Mouse (Mus musculus) lung, embryonic 14.5 days (tissue): ENCODE data around the gene Hist1h3a. TPM values are rescaled to one million over a fixed set of nuclear protein-coding genes. Genes with fewer than 3 reads are reported as not detected.

ENCODE experiments used
- ATAC-seq: fragments of 200-750 bp; cut with Nextera tagmentation; 2 replicates; pipeline ENCODE4 v1.8.0; 2017; ENCODE audit warnings: mild to moderate bottlenecking, moderate TSS enrichment, moderate library complexity; ENCODE audit not compliant: insufficient read depth
- DNase-seq: peaks from one replicate; pipeline ENCODE4 v3.0.0-alpha.2; 2015
- H3K27ac ChIP-seq: fragments of 300-500 bp; sonication (generic); 2 replicates; pipeline ENCODE4 v1.5.1; 2014; ENCODE audit warnings: low read depth, mild to moderate bottlenecking, moderate library complexity
- H3K27me3 ChIP-seq: fragments of 300-500 bp; sonication (generic); 2 replicates; pipeline ENCODE4 v1.6.1; 2014; ENCODE audit warnings: low read length, control low read depth; ENCODE audit not compliant: insufficient read depth
- H3K36me3 ChIP-seq: fragments of 300-500 bp; sonication (generic); 2 replicates; pipeline ENCODE4 v1.6.1; 2014; ENCODE audit warnings: control low read depth; ENCODE audit not compliant: insufficient read depth
- H3K4me1 ChIP-seq: fragments of 300-500 bp; sonication (generic); 2 replicates; pipeline ENCODE4 v1.6.1; 2014; ENCODE audit warnings: antibody characterized with exemption, control low read depth; ENCODE audit not compliant: insufficient read depth
- H3K4me2 ChIP-seq: fragments of 300-500 bp; sonication (generic); 2 replicates; pipeline ENCODE4 v1.6.1; 2014; ENCODE audit warnings: mild to moderate bottlenecking
- H3K4me3 ChIP-seq: fragments of 300-500 bp; sonication (generic); 2 replicates; pipeline ENCODE4 v1.5.1; 2014; ENCODE audit warnings: low read depth, low read length
- H3K9ac ChIP-seq: fragments of 300-500 bp; sonication (generic); 2 replicates; pipeline ENCODE4 v1.6.1; 2014
- H3K9me3 ChIP-seq: fragments of 300-500 bp; sonication (generic); 2 replicates; pipeline ENCODE4 v1.6.1; 2016; ENCODE audit warnings: low read depth, low read length, control low read depth
- CTCF ChIP-seq: IDR thresholded peaks from 2 replicates; pipeline ENCODE4 v1.5.1; 2016; ENCODE audit warnings: antibody characterized with exemption, low read depth
- WGBS: fragments of 180-500 bp; shearing (Covaris S2); extraction: QIAGEN DNeasy Blood & Tissue Kit; methylation state at CpG from one replicate; pipeline ENCODE4 v1.1.7; 2014; 5-methylcytosine and 5-hydroxymethylcytosine counted together
- polyA plus RNA-seq: library from polyadenylated mRNA; unstranded; fragments of >200 nt; fragmentation: Nextera tagmentation; extraction: Ambion mirVana; gene quantifications from 2 replicates; pipeline ENCODE4 v1.2.1, GENCODE M21; 2014

Gene Hist1h3a
- polyA plus RNA-seq, 1 experiment from 2014 or later = 9.2 TPM

DNA sequence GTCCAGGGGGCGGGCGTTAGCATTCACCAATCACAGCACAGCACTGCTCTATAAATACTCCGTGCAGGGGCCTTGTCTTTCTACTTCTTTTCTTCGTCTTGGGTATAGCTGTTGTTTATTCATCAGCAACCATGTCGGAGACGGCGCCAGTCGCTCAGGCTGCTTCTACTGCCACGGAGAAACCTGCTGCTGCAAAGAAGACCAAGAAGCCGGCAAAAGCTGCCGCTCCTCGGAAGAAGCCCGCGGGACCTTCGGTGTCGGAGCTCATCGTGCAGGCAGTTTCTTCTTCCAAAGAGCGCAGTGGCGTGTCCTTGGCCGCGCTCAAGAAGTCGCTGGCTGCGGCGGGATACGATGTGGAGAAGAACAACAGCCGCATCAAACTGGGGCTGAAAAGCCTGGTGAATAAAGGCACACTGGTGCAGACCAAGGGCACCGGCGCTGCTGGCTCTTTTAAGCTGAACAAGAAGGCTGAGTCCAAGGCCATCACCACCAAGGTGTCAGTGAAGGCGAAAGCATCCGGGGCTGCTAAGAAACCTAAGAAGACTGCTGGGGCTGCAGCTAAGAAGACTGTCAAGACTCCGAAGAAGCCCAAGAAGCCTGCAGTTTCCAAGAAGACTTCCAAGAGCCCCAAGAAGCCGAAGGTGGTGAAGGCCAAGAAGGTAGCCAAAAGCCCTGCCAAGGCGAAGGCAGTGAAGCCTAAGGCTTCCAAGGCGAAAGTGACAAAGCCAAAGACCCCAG is 1.6 kb upstream of the Hist1h3a start, which contains the start of gene Hist1h1a:
Hist1h1a (plus strand) TSS at position 81 of the 738 bp plus-strand sequence.
- peak within 1 kb of the TSS; percentile 90 for H3K4me2 ChIP-seq
- TF ChIP-seq CTCF = no peak
- ATAC-seq (peak; percentile 68), DNase-seq (peak; percentile 98)
- H3K9ac ChIP-seq = peak within 1 kb of the TSS; percentile 76
- peak within 1 kb of the TSS; percentile 54 for H3K4me3 ChIP-seq
- peaks cover 5% of the 10 kb centered on the region; the same call in 1 of the 2 replicates for H3K4me1 ChIP-seq
- no peaks in the 10 kb centered on the region for H3K27me3 ChIP-seq
- H3K27ac ChIP-seq = peak within 1 kb of the TSS; percentile 99
- WGBS = 2% methylated on average over 34 of the region's 34 CpGs
- H3K36me3 ChIP-seq = no peaks in the 10 kb centered on the region
- H3K9me3 ChIP-seq = no peaks in the 10 kb centered on the region

DNA sequence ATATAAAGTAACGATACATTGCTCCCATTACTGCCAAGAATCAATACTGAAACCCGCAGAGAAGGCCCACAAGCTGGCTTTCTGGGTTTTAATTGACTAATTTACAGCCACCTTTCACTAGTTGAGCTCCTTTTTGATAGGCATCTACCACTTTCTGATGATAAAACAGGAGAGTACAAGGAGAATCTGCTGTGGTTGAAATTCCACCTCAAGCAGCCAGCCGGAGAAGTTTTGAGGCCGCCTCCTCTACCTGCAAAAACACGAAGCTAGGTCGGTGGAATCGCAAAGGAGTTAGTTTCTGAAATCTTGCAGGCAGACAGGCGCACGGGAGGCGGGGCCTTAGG is 1.0 kb upstream of the Hist1h3a start:
- H3K27me3 ChIP-seq = no peaks in the 10 kb centered on the region
- TF ChIP-seq CTCF = no peak
- peak overlapping the region; percentile 76 for H3K9ac ChIP-seq
- H3K4me3 ChIP-seq = peak overlapping the region; percentile 54
- H3K36me3 ChIP-seq = no peaks in the 10 kb centered on the region
- peak overlapping the region; percentile 99 for H3K27ac ChIP-seq
- ATAC-seq = no peak
- H3K9me3 ChIP-seq = no peaks in the 10 kb centered on the region
- H3K4me1 ChIP-seq = peaks cover 5% of the 10 kb centered on the region; the same call in 1 of the 2 replicates
- peak overlapping the region; percentile 90 for H3K4me2 ChIP-seq
- WGBS = under 1% methylated on average over 10 of the region's 10 CpGs
- no peak for DNase-seq

DNA sequence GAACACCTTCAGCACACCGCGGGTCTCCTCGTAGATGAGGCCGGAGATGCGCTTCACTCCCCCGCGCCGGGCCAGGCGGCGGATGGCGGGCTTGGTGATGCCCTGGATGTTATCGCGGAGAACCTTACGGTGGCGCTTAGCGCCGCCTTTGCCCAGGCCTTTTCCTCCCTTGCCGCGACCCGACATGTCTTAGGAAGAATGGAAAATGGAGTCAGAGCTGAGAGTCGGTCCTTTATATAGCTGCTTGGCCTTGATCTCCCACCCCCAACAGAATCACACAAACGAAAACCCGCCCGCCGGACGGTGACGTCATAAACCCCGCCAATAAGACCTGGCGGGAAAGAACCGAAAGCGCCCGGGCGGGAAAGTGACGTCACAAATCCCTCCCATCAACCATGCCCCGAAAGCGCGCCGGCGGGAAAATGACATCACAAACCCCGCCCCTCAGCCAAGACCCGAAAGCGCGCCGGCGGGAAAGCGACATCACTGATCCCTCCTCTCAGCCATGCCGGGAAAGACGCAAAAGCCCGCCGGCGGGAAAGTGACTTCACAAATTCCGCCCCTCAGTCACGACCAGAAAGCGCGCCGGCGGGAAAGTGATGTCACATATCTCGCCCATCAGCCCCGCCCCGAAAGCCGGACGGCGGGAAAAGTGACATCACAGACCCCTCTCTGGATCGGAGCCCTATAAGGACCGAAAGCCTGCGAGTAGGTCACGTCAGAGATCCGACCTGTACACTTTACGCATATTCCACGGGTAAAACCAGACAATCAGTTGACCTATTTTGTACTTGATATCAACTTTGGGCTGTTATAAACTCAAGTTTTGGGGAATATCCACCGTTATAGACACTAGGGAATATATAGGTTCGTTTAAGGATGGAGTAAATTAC is 968 bp downstream of the Hist1h3a start, which contains the start of gene Hist1h4a:
Hist1h4a (minus strand) TSS at position 259 of the 893 bp plus-strand sequence.
- H3K4me2 ChIP-seq = peak within 1 kb of the TSS; percentile 90
- under 1% methylated on average over 62 of the region's 72 CpGs for WGBS
- H3K27me3 ChIP-seq = no peaks in the 10 kb centered on the region
- H3K9ac ChIP-seq = peak within 1 kb of the TSS; percentile 71
- TF ChIP-seq CTCF = no peak
- H3K36me3 ChIP-seq = no peaks in the 10 kb centered on the region
- H3K4me1 ChIP-seq = peaks cover 5% of the 10 kb centered on the region; the same call in 1 of the 2 replicates
- no peaks in the 10 kb centered on the region for H3K9me3 ChIP-seq
- H3K4me3 ChIP-seq = peak within 1 kb of the TSS; percentile 45
- peak within 1 kb of the TSS; percentile 99 for H3K27ac ChIP-seq
- peak; percentile 100 for DNase-seq
- ATAC-seq = peak; percentile 73

DNA sequence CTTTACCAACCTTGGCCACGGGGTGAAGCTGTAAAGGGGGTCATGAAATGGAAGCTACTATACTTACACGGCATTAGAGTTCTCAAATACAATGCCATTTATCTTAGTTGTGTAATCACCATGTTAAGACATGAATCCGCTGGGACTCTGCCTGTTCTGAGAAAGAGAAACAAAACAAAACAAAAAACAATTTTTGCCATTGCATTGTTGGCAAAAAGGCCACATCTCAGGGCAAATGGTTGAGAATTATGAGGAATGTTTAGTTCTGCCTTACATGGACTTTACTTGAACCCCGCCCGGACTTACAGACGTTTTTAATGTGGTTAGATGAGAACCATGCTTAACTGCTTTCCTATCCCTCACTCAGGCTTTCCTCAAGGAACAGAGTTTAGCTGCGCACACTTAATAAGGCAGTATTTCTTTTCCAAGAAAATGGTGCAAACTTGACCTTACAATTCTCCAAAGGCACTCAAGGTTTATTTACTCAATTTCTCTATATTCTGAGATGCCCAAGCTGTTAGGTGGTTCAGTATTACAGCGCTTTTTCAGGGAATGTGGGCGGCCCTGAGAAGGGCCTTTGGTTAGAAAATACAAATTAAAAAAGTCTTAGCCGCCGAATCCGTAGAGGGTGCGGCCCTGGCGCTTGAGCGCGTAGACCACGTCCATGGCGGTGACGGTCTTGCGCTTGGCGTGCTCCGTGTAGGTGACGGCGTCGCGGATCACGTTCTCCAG is 1.8 kb downstream of the Hist1h3a start:
- Histone ChIP-seq H3K9ac (peak overlapping the region; percentile 69), H3K27me3 (no peaks in the 10 kb centered on the region), H3K27ac (peak overlapping the region; percentile 99), H3K9me3 (no peaks in the 10 kb centered on the region), H3K4me2 (peak overlapping the region; percentile 90), H3K36me3 (no peaks in the 10 kb centered on the region), H3K4me1 (peaks cover 5% of the 10 kb centered on the region; the same call in 1 of the 2 replicates), H3K4me3 (peak overlapping the region; percentile 45)
- DNase-seq (peak; percentile 79), ATAC-seq (peak; percentile 14)
- 1% methylated on average over 20 of the region's 27 CpGs for WGBS
- TF ChIP-seq CTCF = peak; percentile 50

DNA sequence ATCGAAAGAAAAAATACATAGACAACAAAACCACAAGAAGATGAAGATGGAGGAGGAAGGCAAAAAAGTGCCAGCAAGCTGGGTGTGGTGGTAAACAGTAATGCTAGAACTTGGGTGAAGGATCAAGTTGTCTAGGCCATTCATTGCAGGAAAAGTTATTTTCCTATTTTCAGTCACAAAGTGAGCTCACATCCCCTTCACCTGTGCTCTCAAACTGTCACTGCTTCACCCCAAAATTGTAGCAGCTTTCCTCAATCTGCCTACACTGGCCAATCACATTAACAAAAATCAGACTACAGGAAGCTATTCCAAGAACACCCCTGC is 2.3 kb downstream of the Hist1h3a start:
- TF ChIP-seq CTCF = no peak
- peak overlapping the region; percentile 45 for H3K4me3 ChIP-seq
- no peaks in the 10 kb centered on the region for H3K27me3 ChIP-seq
- peak overlapping the region; percentile 90 for H3K4me2 ChIP-seq
- H3K27ac ChIP-seq = peak overlapping the region; percentile 99
- ATAC-seq = no peak
- H3K4me1 ChIP-seq = peaks cover 5% of the 10 kb centered on the region; the same call in 1 of the 2 replicates
- WGBS = 68% methylated on average over 1 of the region's 1 CpGs
- H3K36me3 ChIP-seq = no peaks in the 10 kb centered on the region
- no peaks in the 10 kb centered on the region for H3K9me3 ChIP-seq
- H3K9ac ChIP-seq = peak overlapping the region; percentile 69
- no peak for DNase-seq

DNA sequence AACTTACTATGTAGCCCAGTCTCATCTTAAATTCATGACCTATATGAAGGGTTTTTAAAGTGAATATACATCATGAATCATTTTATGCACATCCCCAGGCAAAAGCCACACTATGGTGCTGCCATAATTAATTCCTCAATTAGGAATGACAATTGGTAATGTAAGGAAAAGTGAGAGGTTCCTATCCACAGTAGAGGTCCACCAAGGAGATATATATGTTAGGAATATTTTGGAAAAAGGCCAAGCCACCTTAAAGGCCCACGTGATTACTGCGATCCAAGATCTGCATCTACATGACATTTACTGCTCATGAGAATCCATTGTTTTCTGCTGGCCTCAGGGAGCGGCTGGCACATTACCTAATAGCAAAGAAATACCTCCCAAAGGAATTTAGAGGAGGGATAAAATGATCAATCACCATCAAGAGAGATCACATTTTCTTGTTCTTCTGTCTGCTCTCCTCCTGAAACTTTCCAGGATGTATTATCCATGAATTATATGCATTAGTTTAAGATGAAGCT is 2.9 kb downstream of the Hist1h3a start:
- peak; percentile 10 for DNase-seq
- Histone ChIP-seq H3K36me3 (no peaks in the 10 kb centered on the region), H3K4me1 (peaks cover 4% of the 10 kb centered on the region; the same call in 1 of the 2 replicates), H3K4me3 (no peak overlapping the region), H3K27me3 (no peaks in the 10 kb centered on the region), H3K9me3 (no peaks in the 10 kb centered on the region), H3K27ac (peak overlapping the region; percentile 99), H3K4me2 (peak overlapping the region; percentile 90), H3K9ac (no peak overlapping the region)
- TF ChIP-seq CTCF = no peak
- no peak for ATAC-seq
- 73% methylated on average over 3 of the region's 3 CpGs for WGBS
